Mouse (Mus musculus): ENCODE data around the gene Tnks2. TPM values are rescaled to one million over a fixed set of nuclear protein-coding genes. Genes with fewer than 3 reads are reported as not detected.

Gene Tnks2
- total and polyA plus RNA-seq, 3 experiments: 59.7 to 90.5 (median 73.1) TPM

DNA sequence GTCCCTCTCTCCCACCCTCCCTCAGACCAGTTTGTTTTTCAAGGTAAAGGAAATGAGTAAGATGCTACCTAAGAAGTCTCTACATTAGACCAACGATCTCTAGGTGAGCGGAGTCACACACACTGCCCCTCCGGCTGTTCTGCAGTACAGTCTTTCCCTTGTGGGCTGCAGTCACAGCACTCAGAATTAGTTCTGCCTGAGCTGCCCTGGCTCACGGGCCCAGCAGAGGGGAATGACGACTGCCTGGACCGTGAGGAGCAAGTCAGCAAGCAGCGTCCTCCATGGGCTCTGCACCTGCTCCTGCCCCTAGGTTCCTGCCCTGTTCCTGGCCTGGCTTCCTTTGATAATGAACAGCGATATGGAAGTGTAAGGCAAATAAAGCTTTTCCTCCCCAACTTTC is 22.0 kb upstream of the Tnks2 start:
- Histone ChIP-seq H3K4me1 (ENCODE audit: control insufficient read depth in 1 of 2, insufficient read depth in 2 of 2) (peaks cover 0 to 4% of the 10 kb centered on the region in 2 experiments; a peak in 1 of 4 replicates), H3K9ac (ENCODE audit: insufficient read depth, low read depth) (no peak overlapping the region), H3K9me3 (replicated peaks; ENCODE audit: low read length) (no peaks in the 10 kb centered on the region), H3K4me2 (ENCODE audit: insufficient read depth, low read depth, poor library complexity, severe bottlenecking) (no peak overlapping the region), H3K27ac (ENCODE audit: insufficient read depth, low read depth) (no peak overlapping the region), H3K79me2 (replicated peaks; ENCODE audit: control insufficient read depth, extremely low read depth, insufficient read depth, poor library complexity, severe bottlenecking) (no peaks in the 10 kb centered on the region), H3K4me3 (replicated peaks in 1 of 3; ENCODE audit: low read depth in 2 of 3, low read length in 2 of 3, poor library complexity in 1 of 3) (no peak overlapping the region), H3K27me3 (replicated peaks) (no peaks in the 10 kb centered on the region), H3K36me3 (replicated peaks in 1 of 2; ENCODE audit: control insufficient read depth in 1 of 2, insufficient read depth in 1 of 2, low read length in 1 of 2) (no peaks in the 10 kb centered on the region)
- no peak for TF ChIP-seq USF2 (conservative IDR thresholded peaks at IDR 0.05; ENCODE audit: low read depth, low read length)
- TF ChIP-seq MAFK (IDR thresholded peaks at IDR 0.05; ENCODE audit: insufficient replicate concordance, low read length): no peak
- TF ChIP-seq BHLHE40 (IDR thresholded peaks at IDR 0.05; ENCODE audit: low read depth, low read length): no peak
- no peak for TF ChIP-seq KAT2A (IDR thresholded peaks at IDR 0.05; ENCODE audit: insufficient replicate concordance, low read length)
- TF ChIP-seq JUN (IDR thresholded peaks at IDR 0.05; ENCODE audit: insufficient read depth, low read depth, low read length): no peak
- no peak for TF ChIP-seq RAD21 (IDR thresholded peaks at IDR 0.05; ENCODE audit: low read depth, low read length)
- no peak for TF ChIP-seq CTCF (conservative IDR thresholded peaks at IDR 0.05 in 1 of 2, IDR thresholded peaks at IDR 0.05 in 1 of 2; ENCODE audit: low read depth in 2 of 2, low read length in 2 of 2)
- no peak for TF ChIP-seq POLR2A (IDR thresholded peaks at IDR 0.05; ENCODE audit: low read depth, low read length)
- no peak for TF ChIP-seq MXI1 (IDR thresholded peaks at IDR 0.05; ENCODE audit: low read depth, low read length)
- TF ChIP-seq ZC3H11A (IDR thresholded peaks at IDR 0.05; ENCODE audit: low read depth, low read length): no peak
- TF ChIP-seq TBP (conservative IDR thresholded peaks at IDR 0.05; ENCODE audit: low read depth, low read length): no peak
- TF ChIP-seq NRF1 (IDR thresholded peaks at IDR 0.05; ENCODE audit: low read depth, low read length): no peak
- dilution Hi-C loops (cut with MboI; ENCODE audit: extremely low pct_ligation_motif_present, extremely low pct_unique_long_range_greater_than_20kb, low sequenced_read_pairs): no loop called here
- in situ Hi-C loops (cut with MboI; ENCODE audit: low pct_ligation_motif_present, low pct_unique_long_range_greater_than_20kb, low sequenced_read_pairs): no loop called here
- DNase-seq (ENCODE audit: extremely low read depth): no peak

DNA sequence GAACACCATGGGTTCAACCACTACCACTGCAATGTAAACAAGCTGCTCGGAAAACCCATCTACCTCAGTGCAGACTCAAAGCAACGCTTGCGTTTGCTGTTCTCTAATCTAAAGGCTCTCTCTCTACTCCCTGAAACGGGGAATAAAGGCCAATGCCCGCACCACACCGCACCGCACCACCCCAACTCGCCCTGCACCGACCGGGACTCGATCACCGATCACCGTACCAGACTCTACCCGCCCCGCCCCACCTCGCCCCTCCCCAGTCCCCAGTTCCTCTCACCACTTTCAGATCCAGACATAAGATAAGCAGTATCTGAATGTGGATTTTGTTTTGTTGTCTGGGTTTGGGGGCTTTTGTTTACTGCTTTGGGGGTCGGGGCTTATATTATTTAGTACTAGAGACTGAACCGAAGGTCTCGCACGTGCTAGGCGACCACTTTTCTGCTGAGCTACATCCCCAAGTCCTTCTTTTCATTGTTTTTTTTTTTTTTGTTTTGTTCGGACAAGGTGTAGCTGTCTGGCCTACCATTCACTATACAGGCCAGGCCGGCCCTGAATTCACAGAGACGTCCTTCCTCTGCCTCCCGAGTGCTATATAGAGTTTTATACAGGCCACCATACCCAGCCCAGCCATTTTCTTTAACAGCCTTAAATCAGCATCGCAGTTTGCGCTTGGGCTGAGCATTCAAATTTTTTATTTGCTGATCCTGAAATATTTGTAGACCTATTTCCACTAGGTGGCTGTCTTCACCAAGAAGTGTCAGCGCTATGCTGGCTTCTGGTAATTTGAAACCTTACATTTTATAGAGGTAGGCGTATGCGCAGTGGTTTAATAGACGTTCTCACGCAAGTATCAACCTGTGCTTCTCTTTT is 18.4 kb upstream of the Tnks2 start:
- Histone ChIP-seq H3K4me3 (replicated peaks in 1 of 3; ENCODE audit: low read depth in 2 of 3, low read length in 2 of 3, poor library complexity in 1 of 3) (peak overlapping the region in 1 of 3 experiments; percentile 40), H3K4me2 (ENCODE audit: insufficient read depth, low read depth, poor library complexity, severe bottlenecking) (peak overlapping the region; percentile 74), H3K4me1 (ENCODE audit: control insufficient read depth in 1 of 2, insufficient read depth in 2 of 2) (peaks cover 0 to 6% of the 10 kb centered on the region in 2 experiments; a peak in 1 of 4 replicates), H3K27me3 (replicated peaks) (no peaks in the 10 kb centered on the region), H3K9ac (ENCODE audit: insufficient read depth, low read depth) (no peak overlapping the region), H3K27ac (ENCODE audit: insufficient read depth, low read depth) (no peak overlapping the region), H3K79me2 (replicated peaks; ENCODE audit: control insufficient read depth, extremely low read depth, insufficient read depth, poor library complexity, severe bottlenecking) (no peaks in the 10 kb centered on the region), H3K36me3 (replicated peaks in 1 of 2; ENCODE audit: control insufficient read depth in 1 of 2, insufficient read depth in 1 of 2, low read length in 1 of 2) (no peaks in the 10 kb centered on the region), H3K9me3 (replicated peaks; ENCODE audit: low read length) (no peaks in the 10 kb centered on the region)
- TF ChIP-seq NRF1 (IDR thresholded peaks at IDR 0.05; ENCODE audit: low read depth, low read length) (peak; percentile 65), CTCF (conservative IDR thresholded peaks at IDR 0.05 in 1 of 2, IDR thresholded peaks at IDR 0.05 in 1 of 2; ENCODE audit: low read depth in 2 of 2, low read length in 2 of 2) (peak; percentile 28 to 93; a peak in 3 of 4 replicates), USF1 (IDR thresholded peaks at IDR 0.05; ENCODE audit: low read depth, low read length) (no peak), ZNF384 (IDR thresholded peaks at IDR 0.05; ENCODE audit: low read depth, low read length) (peak; percentile 48; the same call in 1 of the 2 replicates), MAFK (IDR thresholded peaks at IDR 0.05; ENCODE audit: insufficient replicate concordance, low read length) (peak; percentile 80), SMC3 (IDR thresholded peaks at IDR 0.05; ENCODE audit: low read depth, low read length) (peak; percentile 78), GABPA (IDR thresholded peaks at IDR 0.05; ENCODE audit: insufficient replicate concordance, low read depth, low read length) (no peak), RAD21 (IDR thresholded peaks at IDR 0.05; ENCODE audit: low read depth, low read length) (peak; percentile 98)
- in situ Hi-C loops (cut with MboI; ENCODE audit: low pct_ligation_motif_present, low pct_unique_long_range_greater_than_20kb, low sequenced_read_pairs): loop anchor here (5.0 kb wide), 1 partner anchor 102 kb away; the partner anchor contains the start of gene Fgfbp3
- peak; percentile 60 for DNase-seq (ENCODE audit: extremely low read depth)
- dilution Hi-C loops (cut with MboI; ENCODE audit: extremely low pct_ligation_motif_present, extremely low pct_unique_long_range_greater_than_20kb, low sequenced_read_pairs): no loop called here
